Mouse (Mus musculus): ENCODE data around the gene Mmrn2. TPM values are rescaled to one million over a fixed set of nuclear protein-coding genes. Genes with fewer than 3 reads are reported as not detected.

The Mmrn2 gene
- total and polyA plus RNA-seq, 2 experiments from 2014 or later = 2.6 to 8.1 TPM

GRCm38 (mm10) chr14:34351660-34352059, 23.6 kb upstream of the Mmrn2 start:
- H3K36me3 ChIP-seq (ENCODE audit: insufficient read depth, low read length) = no peaks in the 10 kb centered on the region
- no peak overlapping the region for H3K9ac ChIP-seq (replicated peaks; ENCODE audit: low read length)
- H3K27ac ChIP-seq = no peak overlapping the region
- ATAC-seq = no peak
- DNase-seq (ENCODE audit: low spot score) = no peak
- H3K4me3 ChIP-seq (ENCODE audit: low read length) = no peak overlapping the region
- TF ChIP-seq CTCF (IDR thresholded peaks at IDR 0.05; ENCODE audit: low read depth) = no peak
- H3K4me1 ChIP-seq (ENCODE audit: insufficient read depth, low read length) = no peaks in the 10 kb centered on the region
- WGBS = 67% methylated on average over 3 of the region's 3 CpGs
- no peak overlapping the region for H3K4me2 ChIP-seq (ENCODE audit: low read depth, low read length)
- H3K27me3 ChIP-seq (ENCODE audit: insufficient read depth, low read length) = no peaks in the 10 kb centered on the region
- H3K9me3 ChIP-seq (ENCODE audit: low read length) = no peaks in the 10 kb centered on the region

- Histone ChIP-seq H3K9ac (replicated peaks; ENCODE audit: low read length) (no peak overlapping the region), H3K4me2 (ENCODE audit: low read depth, low read length) (no peak overlapping the region), H3K27ac (no peak overlapping the region), H3K4me3 (ENCODE audit: low read length) (no peak overlapping the region), H3K27me3 (ENCODE audit: insufficient read depth, low read length) (no peaks in the 10 kb centered on the region), H3K9me3 (ENCODE audit: low read length) (no peaks in the 10 kb centered on the region), H3K36me3 (ENCODE audit: insufficient read depth, low read length) (no peaks in the 10 kb centered on the region), H3K4me1 (ENCODE audit: insufficient read depth, low read length) (no peaks in the 10 kb centered on the region)
- ATAC-seq (no peak), DNase-seq (ENCODE audit: low spot score) (no peak)
- TF ChIP-seq CTCF (IDR thresholded peaks at IDR 0.05; ENCODE audit: low read depth) = no peak
- WGBS = 64% methylated on average over 6 of the region's 6 CpGs
Measured at GRCm38 (mm10) chr14:34352523-34352922, 22.7 kb upstream of the Mmrn2 start.

- no peak for TF ChIP-seq CTCF (IDR thresholded peaks at IDR 0.05; ENCODE audit: low read depth)
- H3K4me3 ChIP-seq (ENCODE audit: low read length) = no peak overlapping the region
- H3K27ac ChIP-seq = no peak overlapping the region
- H3K9me3 ChIP-seq (ENCODE audit: low read length) = no peaks in the 10 kb centered on the region
- DNase-seq (ENCODE audit: low spot score) (no peak), ATAC-seq (no peak)
- no peaks in the 10 kb centered on the region for H3K27me3 ChIP-seq (ENCODE audit: insufficient read depth, low read length)
- 89% methylated on average over 3 of the region's 3 CpGs for WGBS
- H3K9ac ChIP-seq (replicated peaks; ENCODE audit: low read length) = no peak overlapping the region
- H3K4me2 ChIP-seq (ENCODE audit: low read depth, low read length) = no peak overlapping the region
- H3K4me1 ChIP-seq (ENCODE audit: insufficient read depth, low read length) = no peaks in the 10 kb centered on the region
- H3K36me3 ChIP-seq (ENCODE audit: insufficient read depth, low read length) = no peaks in the 10 kb centered on the region
Measured at GRCm38 (mm10) chr14:34353326-34353725, 21.9 kb upstream of the Mmrn2 start.

GRCm38 (mm10) chr14:34354456-34354855, 20.8 kb upstream of the Mmrn2 start:
- H3K9me3 ChIP-seq (ENCODE audit: low read length) = no peaks in the 10 kb centered on the region
- H3K27me3 ChIP-seq (ENCODE audit: insufficient read depth, low read length) = no peaks in the 10 kb centered on the region
- no peak overlapping the region for H3K27ac ChIP-seq
- no peak for ATAC-seq
- no peak overlapping the region for H3K4me2 ChIP-seq (ENCODE audit: low read depth, low read length)
- no peaks in the 10 kb centered on the region for H3K36me3 ChIP-seq (ENCODE audit: insufficient read depth, low read length)
- no peak overlapping the region for H3K4me3 ChIP-seq (ENCODE audit: low read length)
- TF ChIP-seq CTCF (IDR thresholded peaks at IDR 0.05; ENCODE audit: low read depth) = no peak
- no peak for DNase-seq (ENCODE audit: low spot score)
- no peak overlapping the region for H3K9ac ChIP-seq (replicated peaks; ENCODE audit: low read length)
- WGBS = 78% methylated on average over 4 of the region's 4 CpGs
- no peaks in the 10 kb centered on the region for H3K4me1 ChIP-seq (ENCODE audit: insufficient read depth, low read length)

GRCm38 (mm10) chr14:34355301-34355700, 20.0 kb upstream of the Mmrn2 start, which contains the start of gene Fam25c:
TSS of gene Fam25c (minus strand) at chr14:34355433.
- no peaks in the 10 kb centered on the region for H3K9me3 ChIP-seq (ENCODE audit: low read length)
- no peaks in the 10 kb centered on the region for H3K36me3 ChIP-seq (ENCODE audit: insufficient read depth, low read length)
- TF ChIP-seq CTCF (IDR thresholded peaks at IDR 0.05; ENCODE audit: low read depth) = no peak
- ATAC-seq (no peak; the same call in 1 of the 2 replicates), DNase-seq (ENCODE audit: low spot score) (no peak)
- no peak within 1 kb of the TSS for H3K4me2 ChIP-seq (ENCODE audit: low read depth, low read length)
- H3K27ac ChIP-seq = no peak within 1 kb of the TSS
- H3K4me1 ChIP-seq (ENCODE audit: insufficient read depth, low read length) = no peaks in the 10 kb centered on the region
- H3K27me3 ChIP-seq (ENCODE audit: insufficient read depth, low read length) = no peaks in the 10 kb centered on the region
- H3K9ac ChIP-seq (replicated peaks; ENCODE audit: low read length) = no peak within 1 kb of the TSS
- no peak within 1 kb of the TSS for H3K4me3 ChIP-seq (ENCODE audit: low read length)
- WGBS = 89% methylated on average over 6 of the region's 6 CpGs

- no peaks in the 10 kb centered on the region for H3K9me3 ChIP-seq (ENCODE audit: low read length)
- ATAC-seq (no peak), DNase-seq (ENCODE audit: low spot score) (no peak)
- TF ChIP-seq CTCF (IDR thresholded peaks at IDR 0.05; ENCODE audit: low read depth) = no peak
- no peaks in the 10 kb centered on the region for H3K27me3 ChIP-seq (ENCODE audit: insufficient read depth, low read length)
- no peak overlapping the region for H3K9ac ChIP-seq (replicated peaks; ENCODE audit: low read length)
- no peak overlapping the region for H3K27ac ChIP-seq
- H3K4me1 ChIP-seq (ENCODE audit: insufficient read depth, low read length) = no peaks in the 10 kb centered on the region
- H3K4me3 ChIP-seq (ENCODE audit: low read length) = no peak overlapping the region
- 79% methylated on average over 7 of the region's 7 CpGs for WGBS
- no peak overlapping the region for H3K4me2 ChIP-seq (ENCODE audit: low read depth, low read length)
- H3K36me3 ChIP-seq (ENCODE audit: insufficient read depth, low read length) = no peaks in the 10 kb centered on the region
Measured at GRCm38 (mm10) chr14:34357671-34358455, 17.4 kb upstream of the Mmrn2 start.

- Histone ChIP-seq H3K27ac (no peak overlapping the region), H3K4me2 (ENCODE audit: low read depth, low read length) (no peak overlapping the region), H3K4me3 (ENCODE audit: low read length) (no peak overlapping the region), H3K9me3 (ENCODE audit: low read length) (no peaks in the 10 kb centered on the region), H3K9ac (replicated peaks; ENCODE audit: low read length) (no peak overlapping the region), H3K36me3 (ENCODE audit: insufficient read depth, low read length) (no peaks in the 10 kb centered on the region), H3K27me3 (ENCODE audit: insufficient read depth, low read length) (no peaks in the 10 kb centered on the region), H3K4me1 (ENCODE audit: insufficient read depth, low read length) (no peaks in the 10 kb centered on the region)
- DNase-seq (ENCODE audit: low spot score) (no peak), ATAC-seq (no peak)
- TF ChIP-seq CTCF (IDR thresholded peaks at IDR 0.05; ENCODE audit: low read depth) = no peak
- 58% methylated on average over 5 of the region's 5 CpGs for whole genome bisulfite sequencing
Measured at GRCm38 (mm10) chr14:34359676-34360244, 15.5 kb upstream of the Mmrn2 start.
